Mouse (Mus musculus): ENCODE data around the gene Rsc1a1. TPM values are rescaled to one million over a fixed set of nuclear protein-coding genes. Genes with fewer than 3 reads are reported as not detected.

Gene Rsc1a1
- polyA plus RNA-seq, 1 experiment: not detected

DNA sequence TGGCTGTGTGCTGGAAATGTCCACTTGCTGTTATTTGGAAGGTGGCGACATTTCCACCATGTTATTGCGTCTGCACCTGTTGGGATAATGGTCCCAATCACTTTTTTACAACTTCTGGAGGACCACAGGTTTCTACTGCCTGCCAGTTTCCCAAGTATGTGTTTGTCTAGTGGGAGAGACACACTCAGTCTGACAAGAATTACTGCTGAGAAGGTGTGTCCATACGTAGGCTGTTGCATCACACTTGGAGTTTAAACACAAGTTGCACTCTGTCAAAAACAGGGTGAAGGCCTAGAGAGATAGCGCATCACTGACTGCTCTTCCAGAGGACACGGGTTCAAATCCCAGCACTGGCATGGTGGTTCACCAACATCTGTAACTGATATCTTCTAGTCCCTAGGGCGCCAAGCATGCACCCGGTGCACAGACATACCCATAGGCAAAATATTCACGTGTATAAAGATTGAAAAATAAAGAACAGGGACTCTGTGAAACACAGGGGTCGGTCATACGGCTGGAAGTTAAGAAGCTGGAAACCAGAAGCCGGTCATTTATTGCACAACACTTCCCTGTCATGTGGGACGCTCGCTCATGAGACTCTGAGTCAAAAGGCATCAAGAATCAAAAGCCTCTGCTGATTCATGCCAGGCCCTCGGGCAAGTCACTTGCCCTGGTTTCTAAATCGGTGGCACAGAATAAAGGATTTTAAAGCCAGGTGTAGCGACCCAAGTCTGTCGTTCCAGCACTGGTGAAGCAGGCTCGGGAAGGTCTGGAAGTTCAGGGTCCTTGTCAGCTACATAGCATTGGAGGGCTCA lies 15.3 kb downstream of the Rsc1a1 start:
- Histone ChIP-seq H3K27ac (ENCODE audit: control insufficient read depth, insufficient read depth, low read depth, low read length, poor library complexity) (0 out of 2 replicates have a peak overlapping the region, but pooled peaks have one; percentile 12), H3K4me1 (ENCODE audit: control insufficient read depth, insufficient read depth, low read length) (no peaks in the 10 kb centered on the region; the same call in 1 of the 2 replicates), H3K4me3 (replicated peaks; ENCODE audit: control insufficient read depth, low read depth, low read length) (no peak overlapping the region)
- TF ChIP-seq CTCF (IDR thresholded peaks at IDR 0.05; ENCODE audit: control insufficient read depth, insufficient read depth, low read length) (no peak), POLR2A (IDR thresholded peaks at IDR 0.05; ENCODE audit: borderline replicate concordance, control insufficient read depth, low read depth, low read length) (no peak)
- WGBS: 47% methylated on average over 18 of the region's 18 CpGs

DNA sequence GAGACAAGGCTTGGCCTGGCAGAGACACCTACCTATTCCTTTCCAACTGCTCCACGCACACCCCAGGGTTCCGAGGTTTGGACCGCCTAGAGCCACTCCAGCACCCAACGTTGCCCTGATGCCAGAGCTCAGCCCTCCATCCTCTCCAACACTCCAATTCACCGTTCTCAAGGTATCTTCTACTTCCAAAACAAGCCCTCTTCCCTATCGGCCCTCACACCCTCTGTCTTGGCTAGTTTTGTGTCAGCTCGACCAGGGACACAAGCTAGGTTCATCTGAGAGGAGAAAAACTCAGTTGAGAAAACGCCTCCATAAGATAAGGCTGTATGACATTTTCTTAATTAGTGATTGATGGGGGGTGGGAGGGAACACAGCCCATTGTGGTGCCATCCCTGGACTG lies 20.6 kb downstream of the Rsc1a1 start, which contains the start of gene Plekhm2:
Plekhm2 (minus strand) TSS at position 101 of the 400 bp plus-strand sequence.
- Histone ChIP-seq H3K4me3 (replicated peaks; ENCODE audit: control insufficient read depth, low read depth, low read length) (peak within 1 kb of the TSS; percentile 72), H3K27ac (ENCODE audit: control insufficient read depth, insufficient read depth, low read depth, low read length, poor library complexity) (peak within 1 kb of the TSS; percentile 9; the same call in 1 of the 2 replicates), H3K4me1 (ENCODE audit: control insufficient read depth, insufficient read depth, low read length) (peaks cover 2% of the 10 kb centered on the region; the same call in 1 of the 2 replicates)
- WGBS: 72% methylated on average over 8 of the region's 8 CpGs
- no peak for TF ChIP-seq POLR2A (IDR thresholded peaks at IDR 0.05; ENCODE audit: borderline replicate concordance, control insufficient read depth, low read depth, low read length)
- TF ChIP-seq CTCF (IDR thresholded peaks at IDR 0.05; ENCODE audit: control insufficient read depth, insufficient read depth, low read length): no peak

DNA sequence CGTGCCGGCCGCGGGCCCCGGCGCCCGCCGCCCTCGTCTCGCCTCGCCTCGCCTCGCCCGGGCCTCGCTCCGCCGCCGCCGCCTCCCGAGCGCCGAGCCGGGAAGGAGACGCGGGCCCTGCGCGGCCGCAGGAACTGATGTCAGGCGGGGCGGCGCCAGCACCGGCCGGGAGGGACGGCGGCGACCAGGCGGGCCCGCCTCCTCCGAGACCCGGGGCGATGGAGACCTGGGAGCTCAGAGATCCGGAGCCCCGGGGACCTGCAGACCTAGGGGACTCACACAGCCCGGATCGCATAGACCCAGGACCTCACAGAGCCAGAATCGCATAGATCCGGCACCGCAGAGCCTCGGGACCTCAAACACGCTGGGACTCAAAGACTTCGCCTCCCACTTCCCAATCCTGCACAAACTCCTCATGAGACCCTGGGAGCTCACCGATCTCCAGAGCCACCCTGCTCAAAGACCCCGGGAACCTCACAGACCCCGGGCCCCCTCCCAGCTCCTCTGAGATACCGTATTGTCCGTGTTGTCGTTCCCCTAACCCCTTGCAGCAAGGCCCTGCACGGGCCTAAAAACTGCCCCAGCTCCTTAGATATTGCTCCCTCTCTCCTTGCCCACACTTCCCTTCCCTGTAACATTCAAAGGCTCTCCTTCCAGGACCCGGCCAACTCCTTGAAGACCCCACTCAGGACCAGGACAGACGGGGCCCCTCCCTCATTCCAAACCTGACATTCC lies 21.2 kb downstream of the Rsc1a1 start:
- 5% methylated on average over 60 of the region's 60 CpGs for WGBS
- Histone ChIP-seq H3K4me1 (ENCODE audit: control insufficient read depth, insufficient read depth, low read length) (peaks cover 2% of the 10 kb centered on the region; the same call in 1 of the 2 replicates), H3K27ac (ENCODE audit: control insufficient read depth, insufficient read depth, low read depth, low read length, poor library complexity) (peak overlapping the region; percentile 9; the same call in 1 of the 2 replicates), H3K4me3 (replicated peaks; ENCODE audit: control insufficient read depth, low read depth, low read length) (peak overlapping the region; percentile 72)
- TF ChIP-seq POLR2A (IDR thresholded peaks at IDR 0.05; ENCODE audit: borderline replicate concordance, control insufficient read depth, low read depth, low read length): peak; percentile 48; the same call in 1 of the 2 replicates
- TF ChIP-seq CTCF (IDR thresholded peaks at IDR 0.05; ENCODE audit: control insufficient read depth, insufficient read depth, low read length): no peak

- TF ChIP-seq POLR2A (IDR thresholded peaks at IDR 0.05; ENCODE audit: borderline replicate concordance, control insufficient read depth, low read depth, low read length): no peak
- no peak for TF ChIP-seq CTCF (IDR thresholded peaks at IDR 0.05; ENCODE audit: control insufficient read depth, insufficient read depth, low read length)
- 4% methylated on average over 47 of the region's 47 CpGs for WGBS
- H3K4me1 ChIP-seq (ENCODE audit: control insufficient read depth, insufficient read depth, low read length): peaks cover 2% of the 10 kb centered on the region; the same call in 1 of the 2 replicates
- H3K27ac ChIP-seq (ENCODE audit: control insufficient read depth, insufficient read depth, low read depth, low read length, poor library complexity): peak overlapping the region; percentile 9; the same call in 1 of the 2 replicates
- H3K4me3 ChIP-seq (replicated peaks; ENCODE audit: control insufficient read depth, low read depth, low read length): peak overlapping the region; percentile 72
Observed at GRCm38 (mm10) chr4:141663122-141663931, 22.1 kb downstream of the Rsc1a1 start.

DNA sequence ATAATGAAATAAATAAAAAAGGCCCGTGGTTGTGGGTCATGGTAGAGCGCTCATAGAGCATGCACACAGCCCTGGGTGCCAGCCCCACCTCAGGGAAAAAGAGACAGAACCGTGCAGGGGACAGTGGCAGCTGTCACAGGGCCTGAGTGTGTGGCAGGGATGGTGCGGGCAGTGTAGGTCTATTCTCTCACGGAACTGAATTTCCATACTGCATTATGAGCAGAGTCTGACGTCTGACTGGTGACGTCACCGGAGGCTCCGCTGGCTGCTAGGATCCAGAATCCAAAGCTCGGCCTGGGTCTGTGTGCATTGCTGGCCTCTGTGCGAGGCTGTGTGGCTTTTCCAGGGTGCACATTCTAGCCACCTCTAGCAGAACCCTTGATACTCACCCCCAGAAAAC lies 24.5 kb downstream of the Rsc1a1 start:
- H3K4me1 ChIP-seq (ENCODE audit: control insufficient read depth, insufficient read depth, low read length): peaks cover 3% of the 10 kb centered on the region; the same call in 1 of the 2 replicates
- WGBS: 92% methylated on average over 11 of the region's 11 CpGs
- TF ChIP-seq CTCF (IDR thresholded peaks at IDR 0.05; ENCODE audit: control insufficient read depth, insufficient read depth, low read length) (no peak), POLR2A (IDR thresholded peaks at IDR 0.05; ENCODE audit: borderline replicate concordance, control insufficient read depth, low read depth, low read length) (no peak)
- H3K27ac ChIP-seq (ENCODE audit: control insufficient read depth, insufficient read depth, low read depth, low read length, poor library complexity): no peak overlapping the region
- H3K4me3 ChIP-seq (replicated peaks; ENCODE audit: control insufficient read depth, low read depth, low read length): no peak overlapping the region

DNA sequence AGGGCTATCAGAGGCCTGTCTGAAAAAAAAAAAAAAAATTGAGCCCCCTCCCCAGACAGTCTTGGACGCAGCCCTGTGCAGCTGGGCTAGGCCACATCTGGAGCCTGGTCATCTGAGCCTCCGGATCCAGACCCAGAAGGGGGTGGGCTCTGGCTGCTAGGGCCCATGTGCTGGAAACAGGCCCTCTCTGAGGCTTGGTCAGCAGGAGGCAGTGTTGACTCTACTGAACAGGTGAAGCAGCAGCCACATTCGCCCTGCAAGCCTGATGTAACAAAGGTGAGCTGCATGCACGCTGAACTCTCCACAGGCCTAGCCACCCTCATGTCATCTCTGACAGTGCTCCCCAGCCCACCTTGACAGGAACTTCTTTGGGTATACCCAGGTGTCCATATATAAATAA lies 25.7 kb downstream of the Rsc1a1 start:
- WGBS: 77% methylated on average over 4 of the region's 4 CpGs

GRCm38 (mm10) chr4:141658846-141659484 lies 26.4 kb downstream of the Rsc1a1 start:
- WGBS: 72% methylated on average over 6 of the region's 6 CpGs
- Histone ChIP-seq H3K4me3 (replicated peaks; ENCODE audit: control insufficient read depth, low read depth, low read length) (no peak overlapping the region), H3K4me1 (ENCODE audit: control insufficient read depth, insufficient read depth, low read length) (peaks cover 3% of the 10 kb centered on the region; the same call in 1 of the 2 replicates), H3K27ac (ENCODE audit: control insufficient read depth, insufficient read depth, low read depth, low read length, poor library complexity) (no peak overlapping the region)
- no peak for TF ChIP-seq POLR2A (IDR thresholded peaks at IDR 0.05; ENCODE audit: borderline replicate concordance, control insufficient read depth, low read depth, low read length)
- TF ChIP-seq CTCF (IDR thresholded peaks at IDR 0.05; ENCODE audit: control insufficient read depth, insufficient read depth, low read length): no peak

More for the DNA sequence above, 25.7 kb downstream of the Rsc1a1 start:
- H3K4me1 ChIP-seq (ENCODE audit: control insufficient read depth, insufficient read depth, low read length): peaks cover 3% of the 10 kb centered on the region; the same call in 1 of the 2 replicates
- no peak for TF ChIP-seq POLR2A (IDR thresholded peaks at IDR 0.05; ENCODE audit: borderline replicate concordance, control insufficient read depth, low read depth, low read length)
- TF ChIP-seq CTCF (IDR thresholded peaks at IDR 0.05; ENCODE audit: control insufficient read depth, insufficient read depth, low read length): peak; percentile 29; the same call in 1 of the 2 replicates
- H3K27ac ChIP-seq (ENCODE audit: control insufficient read depth, insufficient read depth, low read depth, low read length, poor library complexity): no peak overlapping the region
- H3K4me3 ChIP-seq (replicated peaks; ENCODE audit: control insufficient read depth, low read depth, low read length): no peak overlapping the region

Measured in bone marrow, adult 2 months (tissue).